Mouse (Mus musculus) stomach, embryonic 15.5 days (tissue): ENCODE measurements around the gene Atp1a2. TPM values are rescaled to one million over a fixed set of nuclear protein-coding genes. Genes with fewer than 3 reads are reported as not detected.
"Not testable (repeated sequence)": the region's sequence is repeated elsewhere in the genome, so short reads cannot be mapped to it uniquely, and the experiment has no call there.

Experiments
- ATAC-seq: fragments of 200-750 bp; cut with Nextera tagmentation; 2 replicates; pipeline ENCODE4 v1.8.0; 2017; ENCODE audit warnings: low read depth, moderate number of reproducible peaks, moderate TSS enrichment; ENCODE audit not compliant: insufficient read depth, low FRiP score
- H3K27ac ChIP-seq: fragments of 300-500 bp; sonication (generic); 2 replicates; pipeline ENCODE4 v1.5.1; 2015; ENCODE audit warnings: mild to moderate bottlenecking, inconsistent platforms
- H3K27me3 ChIP-seq: fragments of 300-500 bp; sonication (generic); replicated peaks from 2 replicates; pipeline ENCODE4 v1.6.1; 2015; ENCODE audit warnings: inconsistent platforms
- H3K36me3 ChIP-seq: fragments of 300-500 bp; sonication (generic); 2 replicates; pipeline ENCODE4 v1.6.1; 2015; ENCODE audit warnings: inconsistent platforms
- H3K4me1 ChIP-seq: fragments of 300-500 bp; sonication (generic); 2 replicates; pipeline ENCODE4 v1.6.1; 2015; ENCODE audit warnings: inconsistent platforms
- H3K4me2 ChIP-seq: fragments of 300-500 bp; sonication (generic); 2 replicates; pipeline ENCODE4 v1.6.1; 2015; ENCODE audit warnings: mild to moderate bottlenecking, inconsistent platforms
- H3K4me3 ChIP-seq: fragments of 300-500 bp; sonication (generic); replicated peaks from 2 replicates; pipeline ENCODE4 v1.5.1; 2015; ENCODE audit warnings: inconsistent platforms
- H3K9ac ChIP-seq: fragments of 300-500 bp; sonication (generic); 2 replicates; pipeline ENCODE4 v1.6.1; 2015; ENCODE audit warnings: inconsistent platforms
- H3K9me3 ChIP-seq: fragments of 300-500 bp; sonication (generic); 2 replicates; pipeline ENCODE4 v1.6.1; 2016; ENCODE audit warnings: inconsistent platforms
- WGBS: fragments of 180-500 bp; shearing (Covaris S2); methylation state at CpG from one replicate; pipeline ENCODE4 v1.1.7; 2015; 5-methylcytosine and 5-hydroxymethylcytosine counted together
- polyA plus RNA-seq: library from polyadenylated mRNA; unstranded; fragments of >200 nt; fragmentation: Nextera tagmentation; extraction: Ambion mirVana; gene quantifications from 2 replicates; pipeline ENCODE4 v1.2.1, GENCODE M21; 2015

The Atp1a2 gene
- polyA plus RNA-seq, 1 experiment from 2014 or later: 4.2 TPM

- H3K9ac ChIP-seq, ATAC-seq, H3K9me3 ChIP-seq, H3K4me3 ChIP-seq, H3K36me3 ChIP-seq, H3K27ac ChIP-seq, H3K4me1 ChIP-seq: not testable (repeated sequence)
- WGBS: 33% methylated on average over 23 of the region's 23 CpGs
- Histone ChIP-seq H3K27me3 (0 out of 2 replicates have a peak, but pooled peaks cover 11% of the 10 kb centered on the region), H3K4me2 (peak overlapping the region; percentile 32)
These were observed 53.2 kb downstream of the Atp1a2 start for GRCm38 (mm10) chr1:172244645-172245044.

GRCm38 (mm10) chr1:172243547-172244205 lies 54.2 kb downstream of the Atp1a2 start:
- no peak overlapping the region for H3K9ac ChIP-seq
- ATAC-seq: no peak
- no peak overlapping the region for H3K27ac ChIP-seq
- WGBS: 25% methylated on average over 16 of the region's 16 CpGs
- 0 out of 2 replicates have a peak, but pooled peaks cover 4% of the 10 kb centered on the region for H3K4me1 ChIP-seq
- no peaks in the 10 kb centered on the region for H3K9me3 ChIP-seq
- H3K4me3 ChIP-seq: no peak overlapping the region
- H3K36me3 ChIP-seq: no peaks in the 10 kb centered on the region
- H3K27me3 ChIP-seq: 0 out of 2 replicates have a peak, but pooled peaks cover 11% of the 10 kb centered on the region
- H3K4me2 ChIP-seq: no peak overlapping the region

GRCm38 (mm10) chr1:172242401-172242800 lies 55.5 kb downstream of the Atp1a2 start:
- WGBS: 47% methylated on average over 2 of the region's 2 CpGs
- no peak overlapping the region for H3K27ac ChIP-seq

GRCm38 (mm10) chr1:172240945-172241708 lies 56.7 kb downstream of the Atp1a2 start:
- Histone ChIP-seq H3K9ac (no peak overlapping the region), H3K27ac (no peak overlapping the region), H3K4me1 (0 out of 2 replicates have a peak, but pooled peaks cover 4% of the 10 kb centered on the region), H3K27me3 (0 out of 2 replicates have a peak, but pooled peaks cover 7% of the 10 kb centered on the region), H3K36me3 (no peaks in the 10 kb centered on the region), H3K9me3 (no peaks in the 10 kb centered on the region), H3K4me3 (no peak overlapping the region), H3K4me2 (no peak overlapping the region)
- 63% methylated on average over 6 of the region's 6 CpGs for WGBS
- ATAC-seq: no peak

More at GRCm38 (mm10) chr1:172242401-172242800, 55.5 kb downstream of the Atp1a2 start:
- H3K9me3 ChIP-seq: no peaks in the 10 kb centered on the region
- ATAC-seq: no peak
- no peak overlapping the region for H3K9ac ChIP-seq
- H3K27me3 ChIP-seq: 0 out of 2 replicates have a peak, but pooled peaks cover 11% of the 10 kb centered on the region
- no peaks in the 10 kb centered on the region for H3K36me3 ChIP-seq
- H3K4me2 ChIP-seq: no peak overlapping the region
- 0 out of 2 replicates have a peak, but pooled peaks cover 4% of the 10 kb centered on the region for H3K4me1 ChIP-seq
- no peak overlapping the region for H3K4me3 ChIP-seq

GRCm38 (mm10) chr1:172229215-172229614 lies 68.6 kb downstream of the Atp1a2 start:
- WGBS: 83% methylated on average over 1 of the region's 1 CpGs
- Histone ChIP-seq H3K27ac (no peak overlapping the region), H3K4me1 (no peaks in the 10 kb centered on the region), H3K36me3 (no peaks in the 10 kb centered on the region), H3K4me2 (no peak overlapping the region), H3K9ac (no peak overlapping the region), H3K27me3 (no peaks in the 10 kb centered on the region), H3K4me3 (no peak overlapping the region), H3K9me3 (no peaks in the 10 kb centered on the region)
- ATAC-seq: no peak

- H3K4me2 ChIP-seq: no peak overlapping the region
- H3K36me3 ChIP-seq: no peaks in the 10 kb centered on the region
- no peaks in the 10 kb centered on the region for H3K9me3 ChIP-seq
- no peak for ATAC-seq
- no peak overlapping the region for H3K4me3 ChIP-seq
- no peak overlapping the region for H3K9ac ChIP-seq
- H3K27ac ChIP-seq: no peak overlapping the region
- WGBS: 81% methylated on average over 2 of the region's 2 CpGs
- no peaks in the 10 kb centered on the region for H3K27me3 ChIP-seq
- no peaks in the 10 kb centered on the region for H3K4me1 ChIP-seq
These were observed 69.7 kb downstream of the Atp1a2 start for GRCm38 (mm10) chr1:172228209-172228608.

Other genes starting within 250 kb of the Atp1a2 start
- gene Nhlh1, start 240.5 kb downstream of the Atp1a2 start, polyA plus RNA-seq: not detected in 2 replicates
- 190 and 220 TPM in 2 replicates for gene Copa, start 215.5 kb downstream of the Atp1a2 start, polyA plus RNA-seq
- gene Ncstn, start 215.3 kb downstream of the Atp1a2 start, polyA plus RNA-seq: 114 and 133 TPM in 2 replicates
- gene Pex19, start 171.3 kb downstream of the Atp1a2 start, polyA plus RNA-seq: 112 and 132 TPM in 2 replicates
- 106 and 121 TPM in 2 replicates for gene Dcaf8, start 150.0 kb downstream of the Atp1a2 start, polyA plus RNA-seq
- 103 and 108 TPM in 2 replicates for gene Pea15a, start 91.3 kb downstream of the Atp1a2 start, polyA plus RNA-seq
- gene Casq1, start 78.2 kb downstream of the Atp1a2 start, polyA plus RNA-seq: 16.2 and 17.4 TPM in 2 replicates
- not detected in 2 replicates for gene Atp1a4, start 39.6 kb downstream of the Atp1a2 start, polyA plus RNA-seq
- gene Igsf8, start 36.4 kb downstream of the Atp1a2 start, polyA plus RNA-seq: 44.8 and 45.0 TPM in 2 replicates
- 0.05 and 0.09 TPM in 2 replicates for gene Kcnj9, start 31.3 kb upstream of the Atp1a2 start, polyA plus RNA-seq
- 0.10 and 0.17 TPM in 2 replicates for gene Kcnj10, start 43.1 kb upstream of the Atp1a2 start, polyA plus RNA-seq
- gene Pigm, start 78.5 kb upstream of the Atp1a2 start, polyA plus RNA-seq: 6.1 and 6.7 TPM in 2 replicates
- 0.79 and 1.0 TPM in 2 replicates for gene Slamf9, start 177.3 kb upstream of the Atp1a2 start, polyA plus RNA-seq
- gene Igsf9, start 183.7 kb upstream of the Atp1a2 start, polyA plus RNA-seq: 49.0 and 50.1 TPM in 2 replicates
- 341 and 366 TPM in 2 replicates for gene Tagln2, start 202.0 kb upstream of the Atp1a2 start, polyA plus RNA-seq
- 2.4 TPM in 2 replicates for gene Cfap45, start 222.7 kb upstream of the Atp1a2 start, polyA plus RNA-seq